15 mouse cellular contexts compared by ENCODE assay signal in the genomic region with DNA sequence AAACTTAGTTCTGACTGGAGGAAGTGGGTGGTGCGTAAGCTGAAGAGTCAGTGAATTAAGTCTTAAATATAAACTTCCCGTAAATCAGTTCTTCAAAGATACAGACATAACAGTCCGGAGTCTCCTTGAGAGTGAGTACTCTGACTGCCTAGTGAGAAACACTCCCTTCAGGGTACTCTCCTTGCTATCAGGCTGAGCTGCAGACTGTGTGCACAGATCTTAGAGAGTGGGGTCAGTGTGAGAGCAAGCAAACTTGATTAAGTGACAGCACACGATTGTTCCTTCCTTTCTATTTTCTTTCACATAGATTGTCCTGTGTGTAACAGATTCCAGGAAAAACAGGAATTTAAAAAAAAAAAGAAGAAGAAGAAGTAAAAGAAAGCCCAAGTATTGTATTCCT.
"Had no signal": no experiment of that assay in that cellular context is flagged by ENCODE, and none has a peak within 500 bp of the region (broad histone marks: within the 10 kb centered on the region; RNA-seq: fewer than 3 reads in every experiment).

No protein-coding gene starts in this region.

- H3K4me1 ChIP-seq: liver, embryonic 12.5 days; liver, embryonic 15.5 days; lung, embryonic 15.5 days; midbrain, embryonic 13.5 days; neural tube, embryonic 13.5 days; stomach, embryonic 15.5 days had no signal

- H3K9me3 ChIP-seq: kidney, embryonic 15.5 days; limb, embryonic 10.5 days; limb, embryonic 13.5 days; liver, embryonic 12.5 days; liver, embryonic 15.5 days; lung, embryonic 15.5 days; megakaryocyte, embryonic 14.5 days; midbrain, embryonic 10.5 days; midbrain, embryonic 13.5 days; neural tube, embryonic 13.5 days; stomach, embryonic 15.5 days had no signal

- H3K9ac ChIP-seq: kidney, embryonic 15.5 days; limb, embryonic 13.5 days; liver, embryonic 12.5 days; liver, embryonic 15.5 days; lung, embryonic 15.5 days; midbrain, embryonic 13.5 days; neural tube, embryonic 13.5 days; stomach, embryonic 15.5 days had no signal

- H3K4me2 ChIP-seq: kidney, embryonic 15.5 days; limb, embryonic 13.5 days; liver, embryonic 12.5 days; liver, embryonic 15.5 days; lung, embryonic 15.5 days; midbrain, embryonic 13.5 days; neural tube, embryonic 13.5 days; stomach, embryonic 15.5 days had no signal

- H3K27ac ChIP-seq: kidney, embryonic 15.5 days; limb, embryonic 10.5 days; limb, embryonic 13.5 days; liver, embryonic 12.5 days; liver, embryonic 15.5 days; lung, embryonic 15.5 days; midbrain, embryonic 10.5 days; midbrain, embryonic 13.5 days; neural tube, embryonic 13.5 days; stomach, embryonic 15.5 days had no signal

- DNase-seq: retina, postnatal 1 day; right cerebral cortex, postnatal 25 days had no signal

- ATAC-seq: midbrain, embryonic 13.5 days; midbrain, embryonic 16.5 days had no signal

- H3K4me3 ChIP-seq: kidney, embryonic 15.5 days; limb, embryonic 10.5 days; limb, embryonic 13.5 days; liver, embryonic 12.5 days; liver, embryonic 15.5 days; lung, embryonic 15.5 days; megakaryocyte, embryonic 14.5 days; midbrain, embryonic 10.5 days; midbrain, embryonic 13.5 days; myocyte; neural tube, embryonic 13.5 days; stomach, embryonic 15.5 days had no signal

- H3K27me3 ChIP-seq: kidney, embryonic 15.5 days; liver, embryonic 12.5 days; liver, embryonic 15.5 days; lung, embryonic 15.5 days; midbrain, embryonic 13.5 days; neural tube, embryonic 13.5 days; stomach, embryonic 15.5 days had no signal

- H3K36me3 ChIP-seq: kidney, embryonic 15.5 days; limb, embryonic 10.5 days; limb, embryonic 13.5 days; liver, embryonic 12.5 days; liver, embryonic 15.5 days; lung, embryonic 15.5 days; midbrain, embryonic 10.5 days; midbrain, embryonic 13.5 days; neural tube, embryonic 13.5 days; stomach, embryonic 15.5 days had no signal
